14 mouse cellular contexts compared by ENCODE assay signal in the genomic region with DNA sequence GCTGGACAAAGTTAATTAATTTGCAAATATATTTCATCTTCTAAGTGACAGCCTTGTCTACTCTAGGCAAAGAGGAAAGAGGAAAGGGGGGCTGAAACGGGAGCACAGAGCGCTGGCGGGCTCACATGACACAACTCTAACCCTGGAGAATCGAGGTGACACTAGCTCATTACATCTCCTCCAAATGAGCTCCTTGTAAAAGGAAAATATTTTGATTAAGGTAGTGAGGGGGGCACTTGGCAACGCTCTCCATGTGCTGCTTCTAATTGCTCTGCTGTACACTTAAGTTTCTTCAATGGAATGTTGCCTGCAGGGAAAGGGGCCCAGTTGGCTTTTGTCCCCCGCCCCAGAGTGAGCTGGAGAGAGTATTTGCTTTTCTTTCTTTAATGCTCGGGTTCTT.
DNase-seq lines count a peak whose midpoint lies in the region; ATAC-seq lines count a peak whose summit lies in the region.
"Had no signal": no experiment of that assay in that cellular context is flagged by ENCODE, and none has a peak within 500 bp of the region (broad histone marks: within the 10 kb centered on the region; RNA-seq: fewer than 3 reads in every experiment).

No protein-coding gene starts in this region.

- H3K4me2 ChIP-seq in kidney, embryonic 15.5 days, result no peak overlapping the region
- H3K4me2 ChIP-seq in embryonic facial prominence, embryonic 14.5 days (ENCODE audit: low read depth, low read length), result no peak overlapping the region
- H3K4me2 ChIP-seq in hindbrain, embryonic 13.5 days, result no peak overlapping the region
- H3K4me2 ChIP-seq in midbrain, embryonic 15.5 days, result no peak overlapping the region
- H3K4me2 ChIP-seq: intestine, embryonic 15.5 days; liver, embryonic 15.5 days had no signal

- ATAC-seq in kidney, embryonic 15.5 days (replicated peaks; ENCODE audit: low FRiP score), result peak; percentile 86
- peak; percentile 62; the same call in 1 of the 2 replicates for ATAC-seq in embryonic facial prominence, embryonic 14.5 days (ENCODE audit: low read depth)
- ATAC-seq in hindbrain, embryonic 13.5 days (ENCODE audit: low FRiP score), result peak; percentile 69
- ATAC-seq in midbrain, embryonic 15.5 days (replicated peaks), result peak; percentile 69
- ATAC-seq: intestine, embryonic 15.5 days had no signal

- no peaks in the 10 kb centered on the region for H3K36me3 ChIP-seq in kidney, embryonic 15.5 days
- no peaks in the 10 kb centered on the region for H3K36me3 ChIP-seq in embryonic facial prominence, embryonic 14.5 days (ENCODE audit: control insufficient read depth, insufficient read depth, low read length)
- no peaks in the 10 kb centered on the region for H3K36me3 ChIP-seq in hindbrain, embryonic 13.5 days
- no peaks in the 10 kb centered on the region for H3K36me3 ChIP-seq in midbrain, embryonic 15.5 days (replicated peaks)
- H3K36me3 ChIP-seq: G1E; intestine, embryonic 15.5 days; liver, embryonic 15.5 days had no signal

- no peak for DNase-seq in kidney, adult 9 months
- DNase-seq in embryonic facial prominence, embryonic 14.5 days (ENCODE audit: low spot score), result peak; percentile 53
- no peak for DNase-seq in layer of hippocampus, postnatal 25 days (ENCODE audit: extremely low spot score in 1 of 2, low spot score in 1 of 2)
- no peak for DNase-seq in adipocyte (ENCODE audit: low spot score)
- DNase-seq in adrenal gland, postnatal 25 days, result no peak

- no peaks in the 10 kb centered on the region for H3K27me3 ChIP-seq in kidney, embryonic 15.5 days
- no peaks in the 10 kb centered on the region for H3K27me3 ChIP-seq in embryonic facial prominence, embryonic 14.5 days (replicated peaks; ENCODE audit: control insufficient read depth, insufficient read depth, low read length)
- no peaks in the 10 kb centered on the region for H3K27me3 ChIP-seq in hindbrain, embryonic 13.5 days
- H3K27me3 ChIP-seq in midbrain, embryonic 15.5 days (replicated peaks), result no peaks in the 10 kb centered on the region
- H3K27me3 ChIP-seq: intestine, embryonic 15.5 days; liver, embryonic 15.5 days; megakaryocyte, embryonic 14.5 days had no signal

- H3K27ac ChIP-seq in kidney, embryonic 15.5 days, result no peak overlapping the region
- no peak overlapping the region for H3K27ac ChIP-seq in embryonic facial prominence, embryonic 14.5 days (replicated peaks; ENCODE audit: low read depth, low read length)
- H3K27ac ChIP-seq in hindbrain, embryonic 13.5 days, result 0 out of 2 replicates have a peak overlapping the region, but pooled peaks have one; percentile 20
- H3K27ac ChIP-seq in midbrain, embryonic 15.5 days, result no peak overlapping the region
- H3K27ac ChIP-seq: intestine, embryonic 15.5 days; left cerebral cortex, adult 2 months; liver, embryonic 15.5 days; stomach, postnatal 0 days had no signal

- H3K9me3 ChIP-seq in kidney, embryonic 15.5 days (replicated peaks), result no peaks in the 10 kb centered on the region
- no peaks in the 10 kb centered on the region for H3K9me3 ChIP-seq in embryonic facial prominence, embryonic 14.5 days (ENCODE audit: control insufficient read depth, low read length)
- H3K9me3 ChIP-seq in hindbrain, embryonic 13.5 days, result no peaks in the 10 kb centered on the region
- H3K9me3 ChIP-seq in midbrain, embryonic 15.5 days, result no peaks in the 10 kb centered on the region
- H3K9me3 ChIP-seq: G1E; intestine, embryonic 15.5 days; liver, embryonic 15.5 days; megakaryocyte, embryonic 14.5 days had no signal

- 17% methylated on average over 7 of the region's 7 CpGs for WGBS in kidney, embryonic 15.5 days
- 15% methylated on average over 7 of the region's 7 CpGs for whole genome bisulfite sequencing in embryonic facial prominence, embryonic 14.5 days
- WGBS in hindbrain, embryonic 13.5 days, result 37% methylated on average over 7 of the region's 7 CpGs
- 25% methylated on average over 7 of the region's 7 CpGs for WGBS in midbrain, embryonic 15.5 days

- no peak overlapping the region for H3K9ac ChIP-seq in kidney, embryonic 15.5 days
- no peak overlapping the region for H3K9ac ChIP-seq in embryonic facial prominence, embryonic 14.5 days (ENCODE audit: low read depth, low read length)
- H3K9ac ChIP-seq in hindbrain, embryonic 13.5 days, result no peak overlapping the region
- H3K9ac ChIP-seq in midbrain, embryonic 15.5 days, result no peak overlapping the region
- H3K9ac ChIP-seq: intestine, embryonic 15.5 days; liver, embryonic 15.5 days had no signal

- H3K4me1 ChIP-seq in kidney, embryonic 15.5 days, result no peaks in the 10 kb centered on the region
- H3K4me1 ChIP-seq in embryonic facial prominence, embryonic 14.5 days (ENCODE audit: control insufficient read depth, insufficient read depth, low read length), result 0 out of 2 replicates have a peak, but pooled peaks cover 4% of the 10 kb centered on the region
- no peaks in the 10 kb centered on the region for H3K4me1 ChIP-seq in hindbrain, embryonic 13.5 days (replicated peaks)
- H3K4me1 ChIP-seq in midbrain, embryonic 15.5 days, result no peaks in the 10 kb centered on the region
- H3K4me1 ChIP-seq: liver, embryonic 15.5 days; megakaryocyte, embryonic 14.5 days had no signal

- H3K4me3 ChIP-seq in kidney, embryonic 15.5 days (replicated peaks), result no peak overlapping the region
- no peak overlapping the region for H3K4me3 ChIP-seq in embryonic facial prominence, embryonic 14.5 days (ENCODE audit: low read depth, low read length)
- H3K4me3 ChIP-seq in hindbrain, embryonic 13.5 days, result no peak overlapping the region
- no peak overlapping the region for H3K4me3 ChIP-seq in midbrain, embryonic 15.5 days
- H3K4me3 ChIP-seq: intestine, embryonic 15.5 days; left cerebral cortex, adult 2 months; liver, embryonic 15.5 days; megakaryocyte, embryonic 14.5 days had no signal
